In the genomic region with DNA sequence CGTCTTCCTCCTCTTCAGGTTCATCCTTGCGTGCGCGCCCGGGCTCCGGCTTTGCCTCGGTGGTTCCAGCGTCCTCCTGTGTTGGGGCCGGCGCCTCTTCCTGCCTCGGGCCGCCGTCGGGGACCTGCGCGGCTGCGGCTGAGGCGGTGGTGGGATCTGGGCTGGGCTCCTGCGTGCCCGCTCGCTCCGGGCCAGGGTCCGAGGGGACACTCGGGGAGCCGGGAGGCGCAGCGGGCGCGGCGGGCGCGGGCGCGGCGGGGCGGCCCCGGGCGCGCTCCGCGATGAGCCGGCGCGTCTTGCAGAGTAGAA, we compare ENCODE assay signal across 9 mouse cellular contexts. TPM values are rescaled to one million over a fixed set of nuclear protein-coding genes. Genes with fewer than 3 reads are reported as not detected.
A peak's percentile ranks its signal among the peaks of the same experiment; 100 is the strongest.
DNase-seq lines count a peak whose midpoint lies in the region; ATAC-seq and TF ChIP-seq lines count a peak whose summit lies in the region.
"Had no signal": no experiment of that assay in that cellular context is flagged by ENCODE, and none has a peak within 500 bp of the region (broad histone marks: within the 10 kb centered on the region; RNA-seq: fewer than 3 reads in every experiment).

No protein-coding gene starts in this region.

- 0 out of 2 replicates have a peak, but pooled peaks have one; percentile 8 for TF ChIP-seq POLR2A in heart, adult 2 months (IDR thresholded peaks at IDR 0.05; ENCODE audit: insufficient read depth, low read depth, low read length)
- no peak for TF ChIP-seq POLR2A in testis, adult 2 months (IDR thresholded peaks at IDR 0.05; ENCODE audit: control insufficient read depth, low read depth, low read length)

- TF ChIP-seq EP300 in heart, adult 2 months (IDR thresholded peaks at IDR 0.05; ENCODE audit: insufficient read depth, low read depth, low read length): no peak
- no peak for TF ChIP-seq EP300 in stomach, postnatal 0 days (optimal IDR thresholded peaks at IDR 0.05)

- intact Hi-C loops in heart, adult 2 months (cut with DNase I): loop anchor here (2.0 kb wide), 1 partner anchor 16 kb away; no protein-coding TSS in a partner anchor

- TF ChIP-seq CTCF in heart, adult 2 months (IDR thresholded peaks at IDR 0.05): no peak
- no peak for TF ChIP-seq CTCF in testis, adult 2 months (IDR thresholded peaks at IDR 0.05; ENCODE audit: control insufficient read depth, insufficient read depth, insufficient replicate concordance, low read depth, low read length)
- TF ChIP-seq CTCF in stomach, postnatal 0 days (IDR thresholded peaks at IDR 0.05; ENCODE audit: low read depth): no peak

- peak overlapping the region; percentile 67 for H3K4me3 ChIP-seq in heart, adult 2 months
- H3K4me3 ChIP-seq in testis, adult 2 months (ENCODE audit: control insufficient read depth, low read depth, low read length): peak overlapping the region; percentile 75
- peak overlapping the region; percentile 72 for H3K4me3 ChIP-seq in limb, embryonic 12.5 days (replicated peaks)
- H3K4me3 ChIP-seq in stomach, postnatal 0 days (ENCODE audit: low read depth, low read length): peak overlapping the region; percentile 71

- H3K36me3 ChIP-seq in heart, adult 2 months (ENCODE audit: control insufficient read depth, insufficient read depth, low read length): no peaks in the 10 kb centered on the region
- no peaks in the 10 kb centered on the region for H3K36me3 ChIP-seq in testis, adult 2 months (ENCODE audit: control insufficient read depth, insufficient read depth, low read length)
- H3K36me3 ChIP-seq in limb, embryonic 12.5 days: no peaks in the 10 kb centered on the region
- no peaks in the 10 kb centered on the region for H3K36me3 ChIP-seq in stomach, postnatal 0 days (ENCODE audit: control insufficient read depth, insufficient read depth, low read length)

- H3K27me3 ChIP-seq in heart, adult 2 months (ENCODE audit: control insufficient read depth, insufficient read depth, low read length): peaks cover 7% of the 10 kb centered on the region
- H3K27me3 ChIP-seq in testis, adult 2 months (ENCODE audit: control insufficient read depth, insufficient read depth, low read length): no peaks in the 10 kb centered on the region; the same call in none of the 2 replicates
- H3K27me3 ChIP-seq in limb, embryonic 12.5 days: peaks cover 82% of the 10 kb centered on the region
- no peaks in the 10 kb centered on the region for H3K27me3 ChIP-seq in stomach, postnatal 0 days (ENCODE audit: control insufficient read depth, insufficient read depth, low read length)

- 2% methylated on average over 44 of the region's 44 CpGs for WGBS in heart, adult 2 months
- WGBS in limb, embryonic 12.5 days: under 1% methylated on average over 43 of the region's 44 CpGs
- WGBS in stomach, postnatal 0 days: 1% methylated on average over 31 of the region's 44 CpGs

- H3K4me1 ChIP-seq in heart, adult 2 months (ENCODE audit: control insufficient read depth, insufficient read depth, low read length): no peaks in the 10 kb centered on the region; the same call in 1 of the 2 replicates
- peaks cover 23% of the 10 kb centered on the region for H3K4me1 ChIP-seq in testis, adult 2 months (ENCODE audit: control insufficient read depth, insufficient read depth, low read length)
- peaks cover 25% of the 10 kb centered on the region for H3K4me1 ChIP-seq in limb, embryonic 12.5 days (replicated peaks)
- H3K4me1 ChIP-seq in stomach, postnatal 0 days (replicated peaks; ENCODE audit: control insufficient read depth, insufficient read depth): no peaks in the 10 kb centered on the region; the same call in 1 of the 2 replicates

- H3K4me2 ChIP-seq in limb, embryonic 12.5 days: peak overlapping the region; percentile 98
- peak overlapping the region; percentile 100 for H3K4me2 ChIP-seq in stomach, postnatal 0 days (replicated peaks; ENCODE audit: low read depth)

- peak in 1 of 2 experiments; percentile 9 for DNase-seq in heart, adult 2 months
- DNase-seq in heart, adult 9 months (ENCODE audit: low spot score in 2 of 2): no peak
- no peak for DNase-seq in testis, postnatal 14 days (ENCODE audit: low spot score)
- DNase-seq in stomach, postnatal 0 days (ENCODE audit: low spot score): no peak
- DNase-seq in urinary bladder, postnatal 25 days (ENCODE audit: low spot score): no peak
- DNase-seq in lung, postnatal 25 days (ENCODE audit: low spot score): no peak

- no peaks in the 10 kb centered on the region for H3K79me2 ChIP-seq in heart, adult 2 months (replicated peaks; ENCODE audit: control insufficient read depth, insufficient read depth, low read length)

- peak overlapping the region; percentile 88 for H3K9ac ChIP-seq in heart, adult 2 months (ENCODE audit: low read depth, low read length)
- H3K9ac ChIP-seq in limb, embryonic 12.5 days (replicated peaks): peak overlapping the region; percentile 70
- H3K9ac ChIP-seq in stomach, postnatal 0 days (ENCODE audit: low read length): peak overlapping the region; percentile 68

- no peak for ATAC-seq in limb, embryonic 12.5 days (ENCODE audit: insufficient number of reproducible peaks, insufficient read depth, low FRiP score, low TSS enrichment, low read depth)
- ATAC-seq in stomach, postnatal 0 days (ENCODE audit: low FRiP score, low TSS enrichment): no peak

- H3K27ac ChIP-seq in heart, adult 2 months: peak overlapping the region; percentile 78
- no peak overlapping the region for H3K27ac ChIP-seq in testis, adult 2 months (ENCODE audit: control insufficient read depth, insufficient read depth, low read depth, low read length)
- H3K27ac ChIP-seq in limb, embryonic 12.5 days: no peak overlapping the region
- no peak overlapping the region for H3K27ac ChIP-seq in stomach, postnatal 0 days (replicated peaks)

- no peaks in the 10 kb centered on the region for H3K9me3 ChIP-seq in limb, embryonic 12.5 days
- H3K9me3 ChIP-seq in stomach, postnatal 0 days (ENCODE audit: control insufficient read depth, low read length): peaks cover 2% of the 10 kb centered on the region; the same call in 1 of the 2 replicates

RNA-seq across cellular contexts. Expression of gene Wnk2, which starts 1.2 kb away (rescaled TPM):
- 10 to 100 TPM; 66.7 to 79.4 TPM for total RNA-seq in heart, adult 2 months (2021)
- polyA plus RNA-seq in heart, adult 2 months (2012; rRNA removed): 28.7 and 30.9 TPM in 2 replicates
- 1.0 and 1.6 TPM in 2 replicates for polyA plus RNA-seq in testis, adult 2 months (2012; rRNA removed)
- polyA plus RNA-seq in limb, embryonic 12.5 days (2016; fragmentation: Nextera tagmentation; extraction: Ambion mirVana): 1.3 and 1.6 TPM in 2 replicates
- polyA plus RNA-seq in stomach, postnatal 0 days (2015; fragmentation: Nextera tagmentation; extraction: Ambion mirVana): 1.6 and 1.7 TPM in 2 replicates
- polyA plus RNA-seq: erythroblast, embryonic 14.5 days had no signal

RNA-seq across cellular contexts. Expression of gene Ninj1, which starts 40.6 kb away (rescaled TPM):
- 100 to 1,000 TPM; 108 to 152 TPM for total RNA-seq in heart, adult 2 months (2021)
- polyA plus RNA-seq in heart, adult 2 months (2012; rRNA removed): 157 and 220 TPM in 2 replicates
- polyA plus RNA-seq in testis, adult 2 months (2012; rRNA removed): 30.9 and 41.5 TPM in 2 replicates
- 31.4 and 35.3 TPM in 2 replicates for polyA plus RNA-seq in limb, embryonic 12.5 days (2016; fragmentation: Nextera tagmentation; extraction: Ambion mirVana)
- 76.3 and 83.1 TPM in 2 replicates for polyA plus RNA-seq in stomach, postnatal 0 days (2015; fragmentation: Nextera tagmentation; extraction: Ambion mirVana)

Comparison
In these comparisons a context has a peak if more than half of its experiments do, and no peak if none do; other contexts are left out.
1. RNA of gene Wnk2, which starts 1.2 kb away (polyA plus RNA-seq): 28.7 to 30.9 TPM in heart, adult 2 months; 1.6 to 1.7 TPM in stomach, postnatal 0 days, 1.3 to 1.6 TPM in limb, embryonic 12.5 days and 1.0 to 1.6 TPM in testis, adult 2 months; every median in the first group is over 10 times any median in the second.
2. Peak in every context shown above with its lines, with median percentiles within 50 percentile points of each other: H3K4me3 ChIP-seq and H3K9ac ChIP-seq.